Mouse (Mus musculus) embryo, embryonic 9.5 days (tissue): ENCODE measurements at regions not wholly inside any gene's neighbourhood (a gene's known extent, or its start where the extent isn't known, plus 50 kb on each side); places are given as distances from the start of the nearest gene placed in this dataset.

ENCODE experiments used
- DNase-seq: peaks from one replicate; pipeline ENCODE4 v3.0.0-alpha.2; 2017; ENCODE audit errors: extremely low spot score

GRCm38 (mm10) chrX:115359111-115359510 is 451.7 kb downstream of the Ube2dnl2 start:
- no peak for DNase-seq

GRCm38 (mm10) chrX:115396373-115396772 is 489.0 kb downstream of the Ube2dnl2 start:
- peak; percentile 1 for DNase-seq
